Mouse (Mus musculus): ENCODE measurements around the gene Dhx37.

Dhx37 gene

GRCm38 (mm10) chr5:125433793-125434337 lies at the start of gene Dhx37:
Dhx37 (minus strand) TSS chr5:125434121.
- peak; percentile 97 for DNase-seq (ENCODE audit: low spot score)

- no peak for DNase-seq (ENCODE audit: low spot score)
Observed at GRCm38 (mm10) chr5:125482474-125482873, 48.6 kb upstream of the Dhx37 start.

GRCm38 (mm10) chr5:125480434-125481231 lies 46.7 kb upstream of the Dhx37 start:
- no peak for DNase-seq (ENCODE audit: low spot score)

GRCm38 (mm10) chr5:125479376-125479775 lies 45.5 kb upstream of the Dhx37 start:
- DNase-seq (ENCODE audit: low spot score), result no peak

- no peak for DNase-seq (ENCODE audit: low spot score)
Observed at GRCm38 (mm10) chr5:125478037-125478436, 44.1 kb upstream of the Dhx37 start.

GRCm38 (mm10) chr5:125477533-125477932 lies 43.6 kb upstream of the Dhx37 start:
- peak; percentile 23 for DNase-seq (ENCODE audit: low spot score)

GRCm38 (mm10) chr5:125476799-125477198 lies 42.9 kb upstream of the Dhx37 start:
- DNase-seq (ENCODE audit: low spot score), result no peak

- peak; percentile 20 for DNase-seq (ENCODE audit: low spot score)
Observed at GRCm38 (mm10) chr5:125476286-125476625, 42.3 kb upstream of the Dhx37 start.

- peak; percentile 96 for DNase-seq (ENCODE audit: low spot score)
Observed at GRCm38 (mm10) chr5:125475601-125476285, 41.8 kb upstream of the Dhx37 start, which contains the start of gene Aacs. Aacs (plus strand) TSS chr5:125475814.

GRCm38 (mm10) chr5:125475030-125475429 lies 41.1 kb upstream of the Dhx37 start:
- DNase-seq (ENCODE audit: low spot score), result no peak

- DNase-seq (ENCODE audit: low spot score), result no peak
Observed at GRCm38 (mm10) chr5:125472796-125473475, 39.0 kb upstream of the Dhx37 start.

GRCm38 (mm10) chr5:125470713-125471112 lies 36.8 kb upstream of the Dhx37 start:
- no peak for DNase-seq (ENCODE audit: low spot score)

GRCm38 (mm10) chr5:125467261-125467660 lies 33.3 kb upstream of the Dhx37 start:
- DNase-seq (ENCODE audit: low spot score), result no peak

- no peak for DNase-seq (ENCODE audit: low spot score)
Observed at GRCm38 (mm10) chr5:125466483-125466882, 32.6 kb upstream of the Dhx37 start.

GRCm38 (mm10) chr5:125465701-125466106 lies 31.8 kb upstream of the Dhx37 start:
- DNase-seq (ENCODE audit: low spot score), result peak; percentile 99

GRCm38 (mm10) chr5:125465192-125465591 lies 31.3 kb upstream of the Dhx37 start:
- no peak for DNase-seq (ENCODE audit: low spot score)

GRCm38 (mm10) chr5:125461868-125462445 lies 28.0 kb upstream of the Dhx37 start:
- peak; percentile 49 for DNase-seq (ENCODE audit: low spot score)

- no peak for DNase-seq (ENCODE audit: low spot score)
Observed at GRCm38 (mm10) chr5:125460574-125460973, 26.7 kb upstream of the Dhx37 start.

- no peak for DNase-seq (ENCODE audit: low spot score)
Observed at GRCm38 (mm10) chr5:125457538-125457937, 23.6 kb upstream of the Dhx37 start.

GRCm38 (mm10) chr5:125456100-125456499 lies 22.2 kb upstream of the Dhx37 start:
- no peak for DNase-seq (ENCODE audit: low spot score)

GRCm38 (mm10) chr5:125452573-125452972 lies 18.7 kb upstream of the Dhx37 start:
- no peak for DNase-seq (ENCODE audit: low spot score)

GRCm38 (mm10) chr5:125449306-125449705 lies 15.4 kb upstream of the Dhx37 start:
- no peak for DNase-seq (ENCODE audit: low spot score)

All from embryo, embryonic 10.5 days (tissue).